Mouse (Mus musculus): ENCODE data around the gene Zfp827.
A peak's percentile ranks its signal among the peaks of the same experiment; 100 is the strongest.

The Zfp827 gene

GRCm38 (mm10) chr8:79027977-79028487 is at the start of gene Zfp827:
Zfp827 (plus strand) TSS chr8:79028437.
- DNase-seq = peak; percentile 79

- DNase-seq = no peak
These were observed 23.9 kb upstream of the Zfp827 start for GRCm38 (mm10) chr8:79004341-79004740.

GRCm38 (mm10) chr8:79015061-79015460 is 13.2 kb upstream of the Zfp827 start:
- no peak for DNase-seq

GRCm38 (mm10) chr8:79016076-79016475 is 12.2 kb upstream of the Zfp827 start:
- DNase-seq = no peak

- DNase-seq = no peak
These were observed 11.7 kb upstream of the Zfp827 start for GRCm38 (mm10) chr8:79016583-79016982.

GRCm38 (mm10) chr8:79023922-79024321 is 4.3 kb upstream of the Zfp827 start:
- no peak for DNase-seq

- peak; percentile 20 for DNase-seq
These were observed 918 bp upstream of the Zfp827 start for GRCm38 (mm10) chr8:79027319-79027718.

- peak; percentile 63 for DNase-seq
These were observed 531 bp downstream of the Zfp827 start for GRCm38 (mm10) chr8:79028541-79029395.

- peak; percentile 60 for DNase-seq
These were observed 1.4 kb downstream of the Zfp827 start for GRCm38 (mm10) chr8:79029396-79030325.

- DNase-seq = peak; percentile 60
These were observed 2.4 kb downstream of the Zfp827 start for GRCm38 (mm10) chr8:79030326-79031265.

- no peak for DNase-seq
These were observed 9.3 kb downstream of the Zfp827 start for GRCm38 (mm10) chr8:79037532-79037931.

GRCm38 (mm10) chr8:79037991-79038390 is 9.8 kb downstream of the Zfp827 start:
- peak; percentile 21 for DNase-seq

GRCm38 (mm10) chr8:79041429-79041828 is 13.2 kb downstream of the Zfp827 start:
- no peak for DNase-seq

- DNase-seq = no peak
These were observed 14.0 kb downstream of the Zfp827 start for GRCm38 (mm10) chr8:79042252-79042651.

GRCm38 (mm10) chr8:79044673-79045072 is 16.4 kb downstream of the Zfp827 start:
- DNase-seq = no peak

GRCm38 (mm10) chr8:79046659-79047058 is 18.4 kb downstream of the Zfp827 start:
- no peak for DNase-seq

- DNase-seq = no peak
These were observed 20.3 kb downstream of the Zfp827 start for GRCm38 (mm10) chr8:79048388-79049005.

GRCm38 (mm10) chr8:79054222-79054621 is 26.0 kb downstream of the Zfp827 start:
- DNase-seq = no peak

- peak; percentile 39 for DNase-seq
These were observed 28.9 kb downstream of the Zfp827 start for GRCm38 (mm10) chr8:79057179-79057578.

GRCm38 (mm10) chr8:79059361-79059760 is 31.1 kb downstream of the Zfp827 start:
- no peak for DNase-seq

GRCm38 (mm10) chr8:79060013-79060609 is 31.9 kb downstream of the Zfp827 start:
- no peak for DNase-seq
